Mouse (Mus musculus): ENCODE results near the gene Enox1.

GRCm38 (mm10) chr14:77463919-77464318 lies 307.4 kb downstream of the Enox1 start:
- TF ChIP-seq POLR2A (IDR thresholded peaks at IDR 0.05; ENCODE audit: insufficient read depth, low read depth, low read length) (no peak), CTCF (IDR thresholded peaks at IDR 0.05) (no peak), EP300 (IDR thresholded peaks at IDR 0.05; ENCODE audit: insufficient read depth, low read depth, low read length) (no peak)
